Mouse (Mus musculus): ENCODE measurements around the gene Tmem231.
"Not testable (repeated sequence)": the region's sequence is repeated elsewhere in the genome, so short reads cannot be mapped to it uniquely, and the experiment has no call there.

Gene Tmem231

DNA sequence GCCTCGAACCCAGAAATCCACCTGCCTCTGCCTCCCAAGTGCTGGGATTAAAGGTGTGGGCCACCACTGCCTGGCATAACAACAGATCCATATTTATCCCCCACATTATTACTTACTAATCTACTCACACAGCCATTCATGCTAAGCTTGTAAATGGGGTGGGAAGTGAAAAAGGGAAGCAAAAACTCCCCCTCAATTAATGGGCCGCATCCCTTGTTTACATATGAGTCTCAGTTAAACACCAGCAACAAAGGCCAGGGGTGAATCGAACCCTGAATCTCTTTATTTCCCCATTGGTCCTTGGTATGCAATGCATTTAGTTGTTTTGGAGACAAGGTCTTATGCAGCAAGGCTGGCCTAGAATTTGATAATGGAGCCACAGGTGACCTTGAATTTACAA, 17.2 kb upstream of the Tmem231 start:
- no peak for DNase-seq (ENCODE audit: low read depth, low spot score)

DNA sequence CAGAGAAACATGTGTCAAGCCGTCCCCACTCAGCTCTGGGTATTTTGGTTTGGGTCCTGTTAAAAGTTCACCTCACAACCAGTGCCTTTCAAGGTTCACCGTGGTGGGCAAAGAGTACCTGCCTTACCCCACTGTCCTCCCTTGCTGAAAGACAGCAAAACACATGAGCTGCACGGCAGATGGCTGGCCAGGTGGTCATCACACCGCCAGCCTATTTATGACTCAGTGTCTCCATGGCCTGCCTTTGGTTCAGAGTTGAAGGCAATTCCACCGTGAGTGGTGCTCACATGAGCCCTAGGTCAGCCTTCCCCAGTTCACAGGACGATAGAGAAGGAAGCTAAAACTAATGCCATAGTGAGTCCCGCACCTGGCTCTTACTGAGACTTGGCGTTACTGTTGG, 14.3 kb upstream of the Tmem231 start:
- no peak for DNase-seq (ENCODE audit: low read depth, low spot score)

DNA sequence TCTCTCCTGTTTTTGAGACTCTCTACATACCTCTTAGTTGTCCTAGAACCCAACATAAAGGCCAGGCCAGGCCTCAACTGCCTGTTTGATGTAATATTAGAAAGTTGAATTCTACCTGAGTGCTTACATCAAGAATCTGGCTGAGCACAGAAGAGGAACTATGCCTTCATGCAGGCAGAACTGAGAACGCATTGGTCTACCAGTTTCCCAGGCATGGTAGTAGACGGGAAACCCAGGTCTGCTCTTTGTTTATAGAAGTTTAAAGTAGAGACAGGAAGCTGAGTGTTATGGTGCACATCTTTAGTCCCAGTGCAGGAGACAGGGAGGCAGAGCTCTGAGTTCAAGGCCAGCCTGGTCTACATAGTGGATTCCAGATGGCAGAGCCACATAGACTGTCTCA, 13.5 kb upstream of the Tmem231 start:
- no peak for DNase-seq (ENCODE audit: low read depth, low spot score)

DNA sequence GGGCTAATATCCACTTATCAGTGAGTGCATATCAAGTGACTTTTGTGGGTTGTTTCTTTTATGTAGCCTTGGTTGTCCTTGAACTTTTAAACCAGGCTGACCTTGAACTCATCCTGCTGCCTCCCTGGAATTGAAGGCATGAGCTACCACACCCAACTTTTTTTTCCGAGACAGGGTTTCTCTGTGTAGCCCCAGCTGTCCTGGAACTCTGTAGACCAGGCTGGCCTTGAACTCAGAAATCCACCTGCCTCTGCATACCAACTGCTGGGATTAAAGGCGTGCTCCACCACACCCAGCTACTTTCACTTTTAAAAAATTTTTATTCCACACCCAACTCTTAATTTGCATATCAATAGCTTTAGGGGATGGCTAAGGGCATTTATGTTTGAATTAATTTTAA, 9.9 kb upstream of the Tmem231 start:
- DNase-seq (ENCODE audit: low read depth, low spot score): no peak

DNA sequence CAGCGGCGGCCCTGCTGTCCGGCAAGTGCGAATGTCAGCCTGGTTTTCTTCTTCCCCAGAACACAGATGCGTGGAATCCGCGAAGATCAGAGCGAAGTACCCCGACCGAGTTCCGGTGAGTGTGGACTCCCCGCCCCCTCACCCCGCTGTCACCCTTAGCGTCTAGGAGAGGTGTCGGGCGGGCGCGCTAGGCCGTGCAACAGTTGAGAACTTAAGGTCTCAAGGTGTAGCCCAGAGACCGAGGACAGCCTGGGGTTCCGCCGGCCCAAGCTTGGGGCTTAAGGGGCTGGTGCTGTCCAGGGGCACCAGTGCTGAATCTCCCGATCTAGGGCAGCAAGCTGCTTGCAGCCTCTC, 7.4 kb upstream of the Tmem231 start:
- no peak for DNase-seq (ENCODE audit: low read depth, low spot score)

DNA sequence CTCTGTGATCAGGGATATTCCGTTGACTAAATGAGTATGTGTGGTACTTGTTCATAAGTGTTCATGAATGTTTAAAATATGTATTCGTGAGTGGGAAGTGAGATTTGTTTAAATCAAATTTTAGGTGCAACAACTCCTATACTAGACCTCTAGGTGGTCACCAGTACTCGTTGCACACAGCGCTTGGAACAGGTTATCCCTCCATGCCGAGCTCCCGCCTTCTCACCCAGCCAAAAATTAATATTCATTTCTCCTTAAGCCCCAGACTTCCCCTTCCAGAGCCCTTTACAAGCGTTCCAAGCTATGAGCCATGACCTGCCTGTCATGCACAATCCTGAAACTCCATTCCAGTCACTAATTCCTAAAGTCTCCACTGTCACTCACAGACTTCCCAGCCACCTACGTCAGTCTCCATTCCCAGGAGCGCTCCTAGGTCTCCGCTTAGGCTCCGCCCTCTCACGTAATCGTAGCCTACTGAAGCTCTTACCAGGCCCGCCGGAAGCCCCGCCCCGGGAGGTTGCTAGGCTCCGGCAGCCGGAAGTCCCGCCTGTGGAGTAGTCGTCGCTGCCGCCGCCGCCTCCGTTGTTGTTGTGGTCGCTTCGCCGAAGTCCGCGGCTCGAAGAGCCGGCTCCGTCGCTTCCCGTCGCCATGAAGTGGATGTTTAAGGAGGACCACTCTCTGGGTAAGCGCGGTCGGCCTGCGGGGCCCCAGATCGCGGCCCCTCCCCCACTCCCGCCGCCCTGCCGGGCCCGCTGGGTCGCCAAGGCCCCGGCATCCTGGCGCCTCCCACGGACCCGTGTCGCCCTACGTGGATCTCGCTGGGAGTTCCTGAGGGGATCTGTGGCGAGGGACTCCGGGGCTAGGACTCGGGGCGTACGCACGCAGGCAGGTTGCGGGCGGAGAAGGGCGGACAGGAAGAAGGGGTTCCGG, 6.8 kb upstream of the Tmem231 start, which contains the start of gene Gabarapl2:
Gabarapl2 (plus strand) TSS at position 533 of the 930 bp plus-strand sequence.
- DNase-seq (ENCODE audit: low read depth, low spot score): peak; percentile 95

DNA sequence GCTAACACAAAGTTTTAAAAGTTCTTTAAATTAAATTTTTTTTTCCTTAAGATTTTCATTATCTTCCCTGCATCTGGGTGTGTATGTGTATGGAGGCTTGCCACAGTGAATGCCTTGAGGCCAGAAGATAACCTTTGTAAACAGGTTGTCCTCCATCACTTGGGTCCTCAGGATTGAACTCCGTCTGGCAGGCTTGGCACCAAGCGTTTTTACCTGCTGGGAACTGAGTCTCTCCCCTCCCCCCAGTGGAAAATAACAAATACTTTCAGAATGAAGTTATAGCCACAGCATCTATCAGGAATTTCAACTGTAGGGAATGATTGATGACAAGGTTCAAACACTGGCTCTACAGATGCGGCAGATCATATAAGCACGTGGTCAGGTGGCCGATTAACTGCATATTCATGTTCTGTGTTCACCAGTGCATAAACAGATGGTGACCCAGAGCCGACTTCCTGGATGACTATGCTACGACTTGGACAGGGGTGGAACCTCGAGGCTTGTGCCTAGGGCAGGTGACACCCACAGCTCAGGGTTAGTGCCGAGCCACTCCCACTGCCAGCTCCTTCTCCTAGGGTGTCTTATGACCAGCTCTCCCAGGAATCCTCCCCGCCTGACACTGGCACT, 5.9 kb upstream of the Tmem231 start:
- DNase-seq (ENCODE audit: low read depth, low spot score): peak; percentile 41

DNA sequence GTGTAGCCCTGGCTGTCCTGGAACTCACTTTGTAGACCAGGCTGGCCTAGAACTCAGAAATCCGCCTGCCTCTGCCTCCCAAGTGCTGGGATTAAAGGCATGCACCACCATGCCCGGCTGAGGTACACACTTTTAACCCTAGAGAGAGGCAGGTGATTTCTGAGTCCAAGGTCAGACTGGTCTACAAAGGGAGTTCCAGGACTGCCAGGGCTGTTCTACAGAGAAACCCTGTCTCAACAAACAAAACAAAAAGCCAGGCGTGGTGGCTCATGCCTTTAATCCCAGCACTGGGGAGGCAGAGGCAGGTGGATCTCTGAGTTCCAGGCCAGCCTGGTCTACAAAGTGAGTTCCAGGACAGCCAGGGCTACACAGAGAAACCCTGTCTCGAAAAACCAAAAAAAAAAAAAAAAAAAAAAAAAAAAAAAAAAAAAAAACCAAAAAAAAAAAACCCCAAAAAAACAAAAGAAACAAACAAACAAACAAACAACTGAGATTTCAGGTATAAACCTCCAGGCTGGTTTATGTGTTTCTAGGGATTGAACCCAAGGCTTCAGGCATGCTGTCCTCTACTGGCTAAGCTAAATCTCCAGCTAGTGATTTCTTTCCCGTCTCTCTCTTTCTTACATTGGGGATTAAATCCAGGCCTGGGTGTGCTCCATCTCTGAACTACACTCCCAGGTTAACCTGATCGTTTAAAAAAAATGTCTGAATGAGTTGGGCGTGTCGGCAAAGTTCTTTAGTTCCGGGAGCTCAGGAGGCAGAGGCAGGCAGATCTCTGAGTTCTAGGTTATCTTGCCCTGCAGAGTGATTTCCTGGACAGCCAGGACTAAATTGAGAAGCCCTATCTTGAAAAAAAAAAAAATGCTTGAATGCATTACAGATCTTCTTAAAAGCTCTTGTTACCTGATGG, 4.7 kb upstream of the Tmem231 start:
- not testable (repeated sequence) for DNase-seq (ENCODE audit: low read depth, low spot score)

DNA sequence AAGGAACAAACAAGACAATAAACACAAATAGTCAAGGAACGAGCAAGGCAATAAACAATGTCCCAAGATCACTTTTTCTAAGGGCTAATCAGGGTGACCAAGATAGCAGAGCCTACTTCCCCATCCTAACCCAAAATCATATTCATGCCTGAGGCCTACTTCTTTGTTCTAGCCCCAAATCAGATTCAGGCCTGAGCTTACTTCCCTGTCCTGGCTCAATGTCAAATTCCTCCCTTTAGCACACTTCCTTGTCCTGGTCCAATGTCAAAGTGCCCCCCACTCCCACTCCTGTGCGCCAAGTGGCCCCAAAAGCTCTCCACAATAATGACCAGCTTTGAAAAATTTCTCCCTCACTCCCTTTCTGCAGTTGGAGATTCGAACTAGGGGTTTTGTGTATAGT, 3.5 kb upstream of the Tmem231 start:
- no peak for DNase-seq (ENCODE audit: low read depth, low spot score)

DNA sequence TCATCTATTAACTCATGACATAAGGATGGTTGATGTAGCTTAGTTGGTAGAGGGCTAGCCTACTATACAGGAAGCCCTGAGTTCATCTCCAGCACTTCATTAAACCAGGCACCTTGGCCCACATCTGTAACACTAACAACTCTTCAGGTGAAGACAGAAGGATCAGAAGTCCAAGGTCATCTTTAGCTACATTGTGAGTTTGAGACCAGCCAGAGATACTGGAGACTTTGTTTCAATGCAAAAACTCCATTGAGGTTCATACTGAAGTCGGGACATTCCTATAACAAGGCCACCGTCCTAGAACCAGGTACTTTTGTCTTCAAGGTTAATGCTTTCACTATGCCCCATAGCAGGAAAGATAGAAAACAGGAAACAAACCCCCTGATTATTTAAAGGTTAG, 520 bp upstream of the Tmem231 start:
- DNase-seq (ENCODE audit: low read depth, low spot score): no peak

DNA sequence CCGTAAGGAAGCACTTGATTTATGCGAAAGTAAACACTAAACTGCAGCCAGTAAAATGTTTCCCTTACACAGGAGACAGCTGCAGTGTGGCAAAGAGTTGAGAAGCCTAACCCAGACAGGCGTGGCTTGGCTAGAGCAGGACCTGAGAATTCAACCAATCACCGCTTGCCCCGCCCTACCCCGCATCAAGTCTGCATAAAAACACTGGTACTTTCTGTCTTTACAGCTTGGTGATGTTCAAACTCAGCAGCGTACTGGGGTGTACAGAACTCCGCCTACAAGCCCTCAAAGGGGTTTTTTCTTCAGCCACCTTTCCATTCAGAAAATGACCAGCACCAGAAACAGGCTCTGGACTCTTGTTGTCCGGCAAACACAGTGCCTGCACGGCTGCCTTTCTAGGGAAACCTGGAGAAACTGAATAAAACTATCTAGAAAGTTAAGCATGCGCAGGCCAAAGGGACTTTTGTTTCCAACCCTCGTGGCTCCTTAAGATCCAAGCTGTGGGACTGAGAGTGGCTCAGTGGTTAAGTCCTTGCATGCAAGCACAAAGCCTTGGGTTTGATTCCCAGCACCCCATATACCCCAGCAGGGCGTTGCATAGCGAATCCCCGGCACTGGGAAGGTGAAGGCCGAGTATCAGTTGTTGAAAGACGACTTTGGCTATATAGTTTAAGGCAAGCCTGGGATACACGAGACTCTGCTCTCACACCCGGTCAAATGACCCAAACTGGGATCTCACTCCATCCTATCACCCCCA, 923 bp downstream of the Tmem231 start:
- no peak for DNase-seq (ENCODE audit: low read depth, low spot score)

DNA sequence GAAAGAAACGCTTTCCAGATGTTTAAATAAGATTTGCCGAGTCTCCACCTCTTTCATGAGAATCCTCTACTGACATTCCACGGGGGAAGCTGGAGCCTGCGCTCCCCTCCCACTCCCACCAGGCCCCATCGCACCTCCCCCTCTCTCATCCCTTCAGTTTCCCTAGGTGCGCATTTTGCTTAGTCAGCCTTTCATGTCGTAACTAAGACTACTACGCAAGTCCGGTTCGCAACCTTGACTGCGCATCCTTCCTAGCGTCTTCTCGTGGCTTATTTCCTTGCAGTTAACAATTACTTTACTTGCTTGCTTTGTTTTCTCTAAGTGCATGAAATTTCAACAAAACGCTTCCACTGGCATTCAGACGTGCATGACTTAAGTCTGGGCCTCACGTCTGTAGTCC, 2.0 kb downstream of the Tmem231 start:
- DNase-seq (ENCODE audit: low read depth, low spot score): no peak

DNA sequence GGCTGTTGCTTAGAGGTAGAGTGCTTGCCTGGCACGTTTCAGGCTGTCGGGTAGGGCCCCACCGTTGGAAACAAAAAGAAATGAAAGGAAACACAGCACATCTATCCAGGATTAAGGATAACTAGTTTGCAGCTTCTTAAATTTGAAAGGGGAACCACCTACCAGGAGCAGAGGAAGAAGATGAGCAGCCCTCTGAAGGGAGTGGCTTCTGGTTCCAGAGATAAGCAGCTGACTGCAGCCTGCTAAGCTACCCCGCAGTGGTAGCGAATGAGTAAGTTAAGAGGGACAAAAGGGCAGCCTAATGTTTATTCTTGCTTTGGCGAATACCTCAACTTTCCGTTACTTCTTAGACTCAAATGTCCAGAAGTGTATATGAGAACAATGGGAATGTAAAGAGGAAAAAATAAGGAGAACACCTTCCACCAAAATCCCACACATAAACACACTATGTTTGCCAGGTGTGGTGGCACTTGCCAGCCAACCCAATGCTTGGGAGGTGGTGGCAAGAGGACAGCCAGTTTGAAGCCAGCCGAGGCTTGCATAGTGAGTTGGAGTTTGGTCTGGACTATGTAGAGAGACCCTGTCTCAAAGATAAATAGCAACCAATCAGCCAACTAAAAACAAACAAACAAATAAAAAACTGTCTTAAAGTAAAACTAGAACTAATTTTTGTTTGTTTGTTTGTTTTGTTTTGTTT, 3.9 kb downstream of the Tmem231 start:
- no peak for DNase-seq (ENCODE audit: low read depth, low spot score)

DNA sequence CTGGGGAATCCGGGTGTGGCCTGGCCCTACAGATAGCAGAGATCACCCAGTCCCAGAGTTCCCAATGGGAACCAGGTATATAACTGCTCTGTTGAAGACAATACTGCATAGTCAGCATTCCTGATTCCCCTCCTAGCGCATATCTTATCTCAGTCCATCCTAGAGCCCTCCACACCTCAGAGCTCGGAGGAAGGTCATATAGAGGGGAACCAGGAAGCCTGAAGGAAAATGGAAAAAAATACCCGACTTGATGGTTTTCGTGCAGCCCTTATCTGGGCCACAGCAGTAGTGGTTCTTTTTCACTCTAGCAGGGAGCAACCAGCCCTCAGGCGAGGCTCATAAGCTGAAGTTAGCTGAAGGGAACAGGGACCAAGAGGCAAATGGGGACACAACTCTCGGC, 8.7 kb downstream of the Tmem231 start:
- no peak for DNase-seq (ENCODE audit: low read depth, low spot score)

DNA sequence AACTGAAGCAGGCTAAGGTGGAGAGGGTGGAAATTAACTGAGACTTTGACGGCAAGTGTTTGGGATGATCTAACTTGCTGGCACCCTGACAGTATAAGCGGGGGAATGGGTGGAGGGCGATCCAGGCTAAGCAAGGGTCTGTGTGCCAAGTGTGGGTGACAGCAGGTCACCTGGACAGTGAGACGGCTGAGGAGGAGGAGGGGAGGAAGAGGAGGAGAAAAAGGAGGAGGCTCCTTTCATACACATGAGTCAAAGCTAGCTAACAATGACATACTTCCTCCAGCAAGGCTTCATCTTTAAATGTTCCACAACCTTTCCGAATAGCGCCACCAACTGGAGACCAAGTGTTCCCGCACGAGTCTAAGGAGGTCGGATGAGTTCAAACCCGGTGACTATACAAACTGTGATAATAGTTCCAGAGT, 10.3 kb downstream of the Tmem231 start:
- DNase-seq (ENCODE audit: low read depth, low spot score): no peak

DNA sequence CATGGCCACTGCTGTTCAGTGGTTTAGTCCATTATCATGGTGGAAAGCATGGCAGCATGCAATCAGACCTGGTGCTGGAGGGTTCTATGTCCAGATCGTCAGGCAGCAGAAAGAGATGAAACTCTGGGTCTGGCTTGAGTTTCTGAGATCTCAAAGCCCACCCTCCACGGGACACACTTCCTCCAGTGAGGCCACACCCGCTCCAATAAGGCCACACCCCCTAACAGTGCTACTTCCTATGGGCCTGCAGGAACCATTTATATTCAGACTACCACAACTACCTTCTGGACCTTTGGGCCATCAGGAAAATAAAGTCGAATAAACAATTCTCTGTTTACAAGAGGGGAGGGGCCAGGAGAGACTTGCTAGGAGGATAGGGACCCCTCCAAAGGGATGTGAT, 12.7 kb downstream of the Tmem231 start:
- no peak for DNase-seq (ENCODE audit: low read depth, low spot score)

DNA sequence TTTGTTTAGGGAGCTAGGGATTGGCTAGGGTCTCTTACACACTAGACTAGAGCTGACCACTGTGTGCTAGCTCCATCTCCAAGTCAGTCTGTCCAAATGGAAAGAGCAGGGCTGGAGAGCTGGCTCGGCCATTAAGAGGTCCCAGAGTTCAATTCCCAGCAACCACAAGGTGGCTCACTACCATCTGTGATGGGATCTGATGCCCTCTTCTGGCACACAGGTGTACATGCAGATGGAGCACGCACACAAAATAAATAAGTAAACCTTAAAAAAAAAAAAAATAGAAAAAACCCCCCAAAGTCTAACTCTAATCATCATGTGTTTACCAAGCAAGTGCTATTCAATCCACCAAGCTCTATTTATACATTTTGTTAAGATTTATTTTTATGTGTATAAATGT, 14.0 kb downstream of the Tmem231 start:
- DNase-seq (ENCODE audit: low read depth, low spot score): no peak

DNA sequence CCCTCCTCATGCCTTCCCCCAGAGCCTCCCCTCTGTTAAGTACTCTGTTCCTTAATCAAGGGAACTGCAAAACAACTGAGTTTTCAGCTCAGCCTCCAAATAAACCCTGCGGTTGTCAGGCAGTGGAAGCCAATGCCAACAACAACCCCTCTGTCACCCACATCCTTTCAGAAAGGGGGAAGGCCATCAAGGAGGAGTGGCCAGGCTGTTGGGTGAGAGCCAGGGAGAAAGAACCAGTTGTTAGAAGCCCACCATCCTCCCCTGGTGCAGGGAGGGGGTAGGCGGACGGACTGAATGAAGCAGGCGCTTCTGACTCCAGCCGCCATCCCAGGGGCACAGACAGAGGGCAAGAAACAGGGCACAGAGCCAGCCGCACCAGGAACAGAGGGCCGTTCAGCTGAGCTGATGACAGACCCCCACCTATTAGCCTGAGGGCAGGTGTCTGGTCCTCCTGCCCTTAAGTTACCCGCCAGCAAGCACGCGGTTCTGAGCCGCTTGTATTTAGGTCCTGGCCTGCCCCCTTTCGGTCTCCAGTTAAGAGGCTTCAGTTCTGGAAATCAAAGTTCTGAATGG, 20.7 kb downstream of the Tmem231 start:
- no peak for DNase-seq (ENCODE audit: low read depth, low spot score)

DNA sequence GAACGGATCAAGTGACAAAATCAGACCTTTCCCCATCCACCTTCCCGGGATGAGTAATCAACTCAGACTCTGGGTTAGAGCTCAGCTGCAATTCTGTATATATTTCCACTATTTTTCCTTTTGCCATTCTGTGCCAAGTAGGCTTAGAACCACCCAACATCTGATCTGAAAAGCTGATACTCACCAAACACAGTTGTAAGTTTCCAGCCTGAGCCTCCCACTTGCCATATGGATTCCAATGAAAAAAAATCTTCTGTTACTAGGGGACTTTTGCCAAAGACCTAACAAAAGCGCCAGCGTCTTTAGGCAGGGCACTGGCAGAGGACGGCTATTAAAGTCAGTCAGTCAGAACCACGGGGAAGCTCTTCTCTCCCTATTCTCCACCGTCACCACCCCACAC, 22.1 kb downstream of the Tmem231 start:
- no peak for DNase-seq (ENCODE audit: low read depth, low spot score)

Data from retina, adult 2 months (tissue).